Mouse (Mus musculus) embryo, embryonic 11 days (tissue): Measurements from ENCODE around the gene Spata13.
A peak's percentile ranks its signal among the peaks of the same experiment; 100 is the strongest.

Experiments used
- DNase-seq: peaks from one replicate; pipeline ENCODE4 v3.0.0-alpha.2; 2015

The Spata13 gene

GRCm38 (mm10) chr14:60797596-60797995, 163.8 kb downstream of the Spata13 start:
- no peak for DNase-seq

- DNase-seq, result no peak
Measured at GRCm38 (mm10) chr14:60798721-60799120, 164.9 kb downstream of the Spata13 start.

- peak; percentile 80 for DNase-seq
Measured at GRCm38 (mm10) chr14:60799762-60800728, 166.2 kb downstream of the Spata13 start.

GRCm38 (mm10) chr14:60802026-60802425, 168.2 kb downstream of the Spata13 start:
- DNase-seq, result no peak

- DNase-seq, result no peak
Measured at GRCm38 (mm10) chr14:60804978-60805377, 171.2 kb downstream of the Spata13 start.

GRCm38 (mm10) chr14:60805871-60806270, 172.1 kb downstream of the Spata13 start:
- DNase-seq, result no peak

GRCm38 (mm10) chr14:60806891-60807344, 173.1 kb downstream of the Spata13 start:
- peak; percentile 59 for DNase-seq

- DNase-seq, result no peak
Measured at GRCm38 (mm10) chr14:60809881-60810280, 176.1 kb downstream of the Spata13 start.

GRCm38 (mm10) chr14:60811547-60811946, 177.7 kb downstream of the Spata13 start:
- DNase-seq, result no peak
